Mouse (Mus musculus) embryonic facial prominence, embryonic 15.5 days (tissue): ENCODE data around the gene Gm49380. TPM values are rescaled to one million over a fixed set of nuclear protein-coding genes. Genes with fewer than 3 reads are reported as not detected.

Experiments
- ATAC-seq: fragments of 200-750 bp; cut with Nextera tagmentation; 2 replicates; pipeline ENCODE4 v1.8.0; 2017; ENCODE audit warnings: low read depth, moderate TSS enrichment; ENCODE audit not compliant: insufficient number of reproducible peaks, low FRiP score, low TSS enrichment
- H3K27ac ChIP-seq: fragments of 300-500 bp; sonication (generic); replicated peaks from 2 replicates; pipeline ENCODE4 v1.5.1; 2015; ENCODE audit warnings: mild to moderate bottlenecking, inconsistent platforms
- H3K27me3 ChIP-seq: fragments of 300-500 bp; sonication (generic); 2 replicates; pipeline ENCODE4 v1.6.1; 2015; ENCODE audit warnings: inconsistent platforms
- H3K36me3 ChIP-seq: fragments of 300-500 bp; sonication (generic); 2 replicates; pipeline ENCODE4 v1.6.1; 2015; ENCODE audit warnings: mild to moderate bottlenecking, inconsistent platforms
- H3K4me1 ChIP-seq: fragments of 300-500 bp; sonication (generic); 2 replicates; pipeline ENCODE4 v1.6.1; 2015; ENCODE audit warnings: inconsistent platforms
- H3K4me2 ChIP-seq: fragments of 300-500 bp; sonication (generic); replicated peaks from 2 replicates; pipeline ENCODE4 v1.6.1; 2015; ENCODE audit warnings: mild to moderate bottlenecking, inconsistent platforms
- H3K4me3 ChIP-seq: fragments of 300-500 bp; sonication (generic); replicated peaks from 2 replicates; pipeline ENCODE4 v1.5.1; 2015; ENCODE audit warnings: mild to moderate bottlenecking, inconsistent platforms
- H3K9ac ChIP-seq: fragments of 300-500 bp; sonication (generic); 2 replicates; pipeline ENCODE4 v1.6.1; 2015; ENCODE audit warnings: inconsistent platforms
- H3K9me3 ChIP-seq: fragments of 300-500 bp; sonication (generic); replicated peaks from 2 replicates; pipeline ENCODE4 v1.6.1; 2016; ENCODE audit warnings: inconsistent platforms
- WGBS: fragments of 180-500 bp; shearing (Covaris S2); methylation state at CpG from one replicate; pipeline ENCODE4 v1.1.7; 2015; 5-methylcytosine and 5-hydroxymethylcytosine counted together
- polyA plus RNA-seq: library from polyadenylated mRNA; unstranded; fragments of >200 nt; fragmentation: Nextera tagmentation; extraction: Ambion mirVana; gene quantifications from 2 replicates; pipeline ENCODE4 v1.2.1, GENCODE M21; 2015

Gm49380 gene
- polyA plus RNA-seq, 1 experiment from 2014 or later = 0.27 TPM

DNA sequence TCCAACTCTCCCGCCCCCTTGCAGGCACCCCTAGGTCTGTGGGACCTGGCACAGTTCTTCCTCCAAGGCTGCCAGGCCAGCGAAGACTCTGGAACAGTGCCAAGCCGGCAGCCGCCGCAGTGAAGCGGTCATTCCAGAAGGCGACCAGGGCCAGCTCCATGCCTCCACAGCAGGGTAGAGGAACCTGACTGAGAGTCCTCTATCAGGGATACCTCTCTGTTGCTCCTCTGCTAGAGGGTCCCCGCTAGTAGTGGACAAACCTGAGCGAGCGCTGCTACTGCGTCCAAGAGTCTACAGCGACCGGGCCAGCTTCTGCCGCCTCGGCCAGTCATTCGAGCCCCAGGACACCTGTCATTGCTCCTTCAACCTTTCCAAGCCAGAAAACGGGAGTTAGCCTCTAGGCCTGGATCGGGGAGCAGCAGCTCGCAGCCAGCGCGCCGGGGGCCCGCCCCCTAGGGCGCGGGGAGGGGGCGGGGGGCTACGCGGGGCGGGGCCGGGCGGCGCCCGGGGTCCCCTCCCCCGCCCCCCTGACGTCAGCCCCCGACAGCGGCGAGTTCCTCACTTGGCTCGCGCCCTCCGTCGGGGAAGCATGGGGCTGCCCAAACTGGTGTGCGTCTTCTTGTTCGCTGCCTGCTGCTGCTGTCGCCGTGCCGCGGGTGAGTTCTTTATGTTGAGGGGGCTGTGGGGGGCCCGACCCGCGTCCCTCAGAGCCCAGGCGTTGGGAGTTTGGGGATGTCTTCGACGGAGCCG is 21.0 kb upstream of the Gm49380 start, which contains the start of gene Mcam:
Gene Mcam, plus strand, starts transcription at position 369 of the 750 bp plus-strand sequence.
- peaks cover 17% of the 10 kb centered on the region for H3K27me3 ChIP-seq
- H3K9ac ChIP-seq = peak within 1 kb of the TSS; percentile 50
- peak within 1 kb of the TSS; percentile 81 for H3K27ac ChIP-seq
- peak within 1 kb of the TSS; percentile 92 for H3K4me2 ChIP-seq
- peak; percentile 39; the same call in 1 of the 2 replicates for ATAC-seq
- H3K4me3 ChIP-seq = peak within 1 kb of the TSS; percentile 64
- no peaks in the 10 kb centered on the region for H3K9me3 ChIP-seq
- H3K36me3 ChIP-seq = 0 out of 2 replicates have a peak, but pooled peaks cover 7% of the 10 kb centered on the region
- WGBS = under 1% methylated on average over 50 of the region's 55 CpGs
- H3K4me1 ChIP-seq = peaks cover 60% of the 10 kb centered on the region

DNA sequence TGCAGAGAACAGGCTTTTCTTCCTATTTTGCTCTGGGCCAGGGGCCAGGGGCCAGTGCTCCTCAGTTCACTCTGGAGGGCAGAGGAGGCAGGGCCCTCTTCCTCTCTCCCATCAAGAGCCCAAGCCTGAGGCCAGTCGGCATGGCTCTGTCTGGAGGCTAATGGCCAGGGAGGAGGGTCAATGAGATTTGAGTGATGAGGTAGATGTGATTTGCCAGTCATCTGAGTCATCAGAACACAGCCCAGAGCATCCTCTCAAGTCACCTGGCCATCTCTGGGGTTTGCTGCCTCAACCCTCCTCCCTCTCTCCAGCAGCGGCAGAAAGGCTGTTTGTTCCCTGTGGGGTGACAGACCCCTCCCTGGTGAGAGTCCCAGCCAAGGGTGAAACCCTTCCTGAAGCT is 20.0 kb upstream of the Gm49380 start:
- WGBS = 27% methylated on average over 2 of the region's 2 CpGs
- H3K27me3 ChIP-seq = peaks cover 17% of the 10 kb centered on the region
- H3K9ac ChIP-seq = no peak overlapping the region
- H3K9me3 ChIP-seq = no peaks in the 10 kb centered on the region
- H3K4me1 ChIP-seq = peaks cover 60% of the 10 kb centered on the region
- 0 out of 2 replicates have a peak, but pooled peaks cover 6% of the 10 kb centered on the region for H3K36me3 ChIP-seq
- peak overlapping the region; percentile 81; the same call in 1 of the 2 replicates for H3K27ac ChIP-seq
- no peak for ATAC-seq
- H3K4me2 ChIP-seq = peak overlapping the region; percentile 92
- H3K4me3 ChIP-seq = peak overlapping the region; percentile 64

DNA sequence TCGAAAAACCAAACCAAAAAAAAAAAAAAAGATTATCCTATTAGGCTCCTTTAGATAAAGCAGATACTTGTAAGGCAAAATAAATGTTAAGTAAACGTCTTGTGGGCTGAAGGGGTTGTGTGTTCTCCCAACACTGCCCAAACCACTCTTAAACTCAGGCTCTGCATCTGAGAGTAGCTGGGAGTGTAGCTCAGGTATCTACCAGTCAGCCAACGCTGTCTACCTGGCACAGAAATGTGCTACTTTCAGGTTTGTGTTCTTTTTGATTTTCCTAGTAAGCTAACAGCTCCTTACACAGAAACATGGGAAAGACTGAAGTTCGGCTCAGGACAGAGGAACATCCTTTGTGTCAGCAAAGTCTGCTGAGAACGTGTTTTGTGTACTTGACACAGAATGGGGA is 18.9 kb upstream of the Gm49380 start:
- no peaks in the 10 kb centered on the region for H3K36me3 ChIP-seq
- WGBS = 62% methylated on average over 5 of the region's 5 CpGs
- no peaks in the 10 kb centered on the region for H3K9me3 ChIP-seq
- H3K4me2 ChIP-seq = no peak overlapping the region
- peaks cover 60% of the 10 kb centered on the region for H3K4me1 ChIP-seq
- no peak overlapping the region for H3K27ac ChIP-seq
- no peak overlapping the region for H3K4me3 ChIP-seq
- no peak overlapping the region for H3K9ac ChIP-seq
- H3K27me3 ChIP-seq = peaks cover 17% of the 10 kb centered on the region
- no peak for ATAC-seq

DNA sequence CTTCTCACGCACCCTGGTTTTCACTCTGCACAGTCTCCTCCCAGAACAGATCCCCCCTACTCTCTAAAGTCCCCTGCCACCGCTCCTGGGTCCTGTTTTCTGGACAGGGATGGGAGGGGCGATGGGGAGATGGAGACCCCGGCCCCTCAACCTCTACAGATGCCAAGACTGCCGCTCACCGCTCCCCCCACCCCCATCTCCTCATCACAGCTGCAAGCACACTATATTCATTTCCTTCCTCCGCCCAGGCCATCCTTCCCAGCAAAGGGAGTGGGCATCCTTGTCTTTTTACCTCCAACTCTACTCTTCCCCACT is 17.9 kb upstream of the Gm49380 start:
- H3K27ac ChIP-seq = peak overlapping the region; percentile 40
- WGBS = 44% methylated on average over 7 of the region's 7 CpGs
- no peak overlapping the region for H3K9ac ChIP-seq
- H3K36me3 ChIP-seq = no peaks in the 10 kb centered on the region
- peaks cover 17% of the 10 kb centered on the region for H3K27me3 ChIP-seq
- no peak for ATAC-seq
- peaks cover 58% of the 10 kb centered on the region for H3K4me1 ChIP-seq
- H3K4me2 ChIP-seq = no peak overlapping the region
- H3K9me3 ChIP-seq = no peaks in the 10 kb centered on the region
- no peak overlapping the region for H3K4me3 ChIP-seq

DNA sequence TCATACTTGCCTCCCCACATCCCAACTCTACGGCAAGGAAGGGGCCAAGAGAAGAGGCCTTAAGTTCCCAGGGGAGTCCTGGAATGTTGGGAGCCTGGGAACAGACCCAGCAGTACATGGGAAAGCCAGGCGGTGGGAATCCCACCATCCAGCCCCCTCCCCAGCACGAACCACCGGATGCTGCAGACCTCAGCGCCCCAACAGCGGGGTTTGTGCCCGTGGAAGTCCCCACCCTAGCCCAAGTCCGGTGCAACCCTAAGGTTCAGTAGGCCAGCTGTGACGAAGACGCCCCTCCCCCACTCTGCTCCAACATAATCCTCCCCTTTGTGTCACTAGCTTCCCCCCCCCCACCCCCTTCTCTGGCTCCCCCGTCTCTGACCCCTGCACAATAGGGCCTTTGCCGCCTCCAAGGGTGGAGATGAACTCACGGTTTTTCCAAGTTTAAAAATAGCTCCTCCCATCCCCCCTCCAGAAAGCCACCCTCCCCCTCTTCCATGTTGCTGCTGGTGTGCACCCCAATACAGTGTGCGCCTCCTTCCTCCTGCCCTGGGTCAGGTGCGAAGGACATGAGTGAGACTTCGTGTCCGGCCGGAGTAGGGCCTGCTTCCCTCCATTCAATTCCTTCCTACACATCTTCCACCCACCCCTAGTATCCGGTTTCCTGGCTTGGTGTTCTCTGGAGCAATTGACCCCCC is 17.4 kb upstream of the Gm49380 start:
- ATAC-seq = peak; percentile 19; the same call in 1 of the 2 replicates
- Histone ChIP-seq H3K4me2 (peak overlapping the region; percentile 75), H3K27me3 (peaks cover 17% of the 10 kb centered on the region), H3K9me3 (no peaks in the 10 kb centered on the region), H3K36me3 (no peaks in the 10 kb centered on the region), H3K9ac (no peak overlapping the region), H3K4me1 (peaks cover 58% of the 10 kb centered on the region), H3K27ac (peak overlapping the region; percentile 84), H3K4me3 (peak overlapping the region; percentile 41)
- whole genome bisulfite sequencing = 22% methylated on average over 19 of the region's 19 CpGs

DNA sequence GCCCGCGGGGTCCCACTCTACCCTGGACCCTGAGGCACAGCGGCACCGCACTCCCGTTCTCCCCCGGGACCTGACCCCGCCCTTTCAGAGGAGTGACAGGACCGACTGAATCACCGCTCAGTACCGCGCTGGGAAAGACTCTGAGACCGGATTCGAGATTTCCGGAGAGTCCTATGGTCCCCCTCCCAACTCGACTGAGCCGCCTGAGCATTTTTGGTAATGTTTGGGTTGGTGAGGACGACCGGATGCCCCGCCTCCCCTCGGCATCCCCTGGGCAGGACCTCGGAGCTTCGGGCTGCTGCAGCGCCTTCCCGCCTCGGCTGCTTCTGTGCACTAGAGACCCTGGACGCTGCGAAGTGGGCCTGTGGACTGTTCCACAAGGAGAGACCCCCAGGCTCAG is 16.7 kb upstream of the Gm49380 start:
- Histone ChIP-seq H3K36me3 (no peaks in the 10 kb centered on the region), H3K27ac (peak overlapping the region; percentile 84), H3K4me3 (peak overlapping the region; percentile 41), H3K9ac (peak overlapping the region; percentile 21; the same call in 1 of the 2 replicates), H3K9me3 (no peaks in the 10 kb centered on the region), H3K4me2 (peak overlapping the region; percentile 75), H3K27me3 (peaks cover 17% of the 10 kb centered on the region), H3K4me1 (peaks cover 56% of the 10 kb centered on the region)
- under 1% methylated on average over 27 of the region's 27 CpGs for WGBS
- peak; percentile 51 for ATAC-seq

DNA sequence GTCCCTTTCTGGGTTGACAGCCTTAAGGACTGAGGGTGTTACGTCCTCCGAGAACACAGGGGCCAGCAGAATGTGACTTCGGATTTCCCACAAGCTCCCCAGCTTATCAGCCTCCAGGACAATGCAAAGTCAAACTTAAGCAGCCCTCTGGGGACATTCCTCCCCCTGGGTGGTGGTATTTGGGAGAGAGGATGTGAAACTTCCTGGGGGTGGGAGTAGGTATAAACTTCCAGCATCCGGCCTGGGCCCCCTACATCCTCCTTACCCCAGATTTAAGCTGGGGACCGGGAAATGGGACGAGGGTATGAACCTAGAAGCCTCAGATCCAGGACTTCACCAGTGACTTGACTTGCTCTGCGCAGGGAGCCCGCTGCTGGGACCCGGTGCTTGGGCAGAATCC is 16.3 kb upstream of the Gm49380 start:
- no peaks in the 10 kb centered on the region for H3K9me3 ChIP-seq
- H3K36me3 ChIP-seq = no peaks in the 10 kb centered on the region
- peak overlapping the region; percentile 21; the same call in 1 of the 2 replicates for H3K9ac ChIP-seq
- peaks cover 17% of the 10 kb centered on the region for H3K27me3 ChIP-seq
- WGBS = 8% methylated on average over 9 of the region's 9 CpGs
- peak overlapping the region; percentile 75 for H3K4me2 ChIP-seq
- peak overlapping the region; percentile 41 for H3K4me3 ChIP-seq
- ATAC-seq = no peak
- H3K4me1 ChIP-seq = peaks cover 52% of the 10 kb centered on the region
- peak overlapping the region; percentile 84 for H3K27ac ChIP-seq

DNA sequence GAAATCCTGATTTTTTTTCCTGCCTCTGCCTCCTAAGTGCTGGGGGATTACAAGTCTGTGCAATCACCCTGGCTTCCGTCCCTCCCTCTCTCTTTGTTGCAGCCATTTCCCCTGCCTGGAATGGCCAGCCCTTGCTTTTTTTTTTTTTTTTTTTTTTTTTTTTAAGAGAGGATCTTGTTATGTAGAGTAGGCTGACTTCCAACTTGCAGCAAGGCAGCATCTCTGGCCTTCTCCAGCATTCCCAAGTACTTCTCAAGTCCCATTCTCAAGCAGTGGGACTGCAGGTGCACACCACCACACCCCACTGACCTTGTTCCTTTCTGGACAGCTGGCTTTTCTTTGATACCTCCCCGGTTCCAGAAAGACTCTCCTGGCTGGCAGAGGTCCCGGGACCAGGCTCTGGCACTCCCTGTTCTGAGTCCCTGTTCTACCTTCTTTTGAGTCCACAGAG is 14.1 kb upstream of the Gm49380 start:
- WGBS = 66% methylated on average over 3 of the region's 3 CpGs
- H3K9me3 ChIP-seq = no peaks in the 10 kb centered on the region
- no peak overlapping the region for H3K9ac ChIP-seq
- H3K27me3 ChIP-seq = peaks cover 7% of the 10 kb centered on the region
- peaks cover 35% of the 10 kb centered on the region for H3K4me1 ChIP-seq
- no peaks in the 10 kb centered on the region for H3K36me3 ChIP-seq
- no peak overlapping the region for H3K4me2 ChIP-seq
- H3K4me3 ChIP-seq = no peak overlapping the region
- ATAC-seq = no peak
- no peak overlapping the region for H3K27ac ChIP-seq

DNA sequence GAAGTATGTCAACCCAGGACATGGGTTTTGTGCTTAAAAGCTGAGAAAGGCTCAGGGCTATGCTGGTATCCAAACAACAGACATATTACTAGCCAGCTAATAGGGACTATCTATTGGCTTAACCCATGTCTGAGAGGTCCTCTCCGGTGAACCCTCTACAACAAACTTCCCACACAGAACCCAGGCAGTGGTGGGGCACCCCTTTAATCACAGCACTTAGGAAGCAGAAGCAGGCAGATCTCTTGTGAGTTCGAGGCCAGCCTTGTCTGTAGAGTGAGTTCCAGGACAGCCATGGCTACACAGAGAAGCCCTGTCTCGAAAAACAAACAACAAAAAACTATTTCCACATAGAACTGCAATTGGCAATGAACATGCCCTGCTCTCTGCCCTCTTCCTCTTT is 13.4 kb upstream of the Gm49380 start:
- Histone ChIP-seq H3K9me3 (no peaks in the 10 kb centered on the region), H3K9ac (no peak overlapping the region), H3K4me2 (no peak overlapping the region), H3K4me3 (no peak overlapping the region), H3K27ac (peak overlapping the region; percentile 56; the same call in 1 of the 2 replicates), H3K27me3 (0 out of 2 replicates have a peak, but pooled peaks cover 4% of the 10 kb centered on the region), H3K36me3 (no peaks in the 10 kb centered on the region), H3K4me1 (peaks cover 35% of the 10 kb centered on the region)
- WGBS = 83% methylated on average over 3 of the region's 3 CpGs
- ATAC-seq = no peak

DNA sequence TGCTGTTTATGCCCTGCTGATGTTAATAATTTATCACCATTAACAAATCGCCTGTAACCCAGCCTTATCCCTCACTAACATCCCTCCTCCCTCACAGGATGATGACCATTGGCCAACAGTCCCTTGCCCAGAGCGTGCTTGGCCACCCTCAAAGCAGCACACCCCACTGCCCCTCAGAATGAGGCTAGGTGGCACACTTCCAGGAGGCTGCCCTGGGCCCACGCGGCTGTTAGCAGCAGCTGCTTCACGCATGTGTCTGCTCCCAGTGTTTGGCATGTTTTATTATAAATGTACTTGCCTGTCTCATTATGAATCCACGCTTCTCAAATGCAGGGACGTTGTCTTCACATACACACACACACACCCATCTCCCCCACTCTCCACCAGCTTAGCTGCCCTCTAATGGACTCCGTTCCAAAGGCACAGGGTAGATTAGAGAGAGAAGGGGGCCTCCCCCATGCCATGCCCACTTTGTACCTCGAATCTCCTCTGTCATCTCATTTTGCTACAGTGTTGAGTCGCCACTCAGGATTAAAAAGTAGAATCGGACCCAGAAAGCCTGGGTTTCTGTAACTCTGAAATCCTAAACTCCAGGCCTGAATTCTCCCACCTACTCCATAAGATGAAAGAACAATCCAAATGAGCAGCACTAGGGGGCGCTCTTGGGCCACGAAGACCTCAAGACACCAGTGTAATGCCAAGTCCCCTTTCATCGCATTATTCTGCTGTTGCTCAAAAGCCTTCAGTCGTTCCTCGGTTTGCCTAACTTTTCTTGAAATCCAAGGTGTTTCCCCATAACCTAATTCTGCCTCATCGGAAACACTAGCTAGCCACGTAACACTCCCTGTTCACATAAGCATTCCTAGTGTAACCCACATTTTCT is 12.5 kb upstream of the Gm49380 start:
- WGBS = 25% methylated on average over 18 of the region's 18 CpGs
- no peaks in the 10 kb centered on the region for H3K36me3 ChIP-seq
- H3K9ac ChIP-seq = no peak overlapping the region
- peak overlapping the region; percentile 56; the same call in 1 of the 2 replicates for H3K27ac ChIP-seq
- no peak for ATAC-seq
- H3K9me3 ChIP-seq = no peaks in the 10 kb centered on the region
- peaks cover 27% of the 10 kb centered on the region for H3K4me1 ChIP-seq
- no peaks in the 10 kb centered on the region for H3K27me3 ChIP-seq
- H3K4me3 ChIP-seq = no peak overlapping the region
- peak overlapping the region; percentile 34; the same call in 1 of the 2 replicates for H3K4me2 ChIP-seq
